Mouse (Mus musculus) G1E-ER4 (cell line): ENCODE results near the gene Acap2. TPM values are rescaled to one million over a fixed set of nuclear protein-coding genes. Genes with fewer than 3 reads are reported as not detected.

Experiments
- GATA1 ChIP-seq: IDR thresholded peaks from one replicate; pipeline ENCODE4 v1.8.0; 2012; ENCODE audit warnings: low read length, inconsistent platforms
- polyA plus RNA-seq: library from polyadenylated mRNA; stranded (reverse); fragments of >175 nt; gene quantifications from 2 replicates; pipeline ENCODE4 v1.2.3, GENCODE M21; 2012

The Acap2 gene
- polyA plus RNA-seq, 1 experiment, result 5.1 TPM

GRCm38 (mm10) chr16:31188799-31189198, 12.2 kb downstream of the Acap2 start:
- TF ChIP-seq GATA1, result no peak

- TF ChIP-seq GATA1, result no peak
Measured at GRCm38 (mm10) chr16:31188270-31188669, 12.8 kb downstream of the Acap2 start.

DNA sequence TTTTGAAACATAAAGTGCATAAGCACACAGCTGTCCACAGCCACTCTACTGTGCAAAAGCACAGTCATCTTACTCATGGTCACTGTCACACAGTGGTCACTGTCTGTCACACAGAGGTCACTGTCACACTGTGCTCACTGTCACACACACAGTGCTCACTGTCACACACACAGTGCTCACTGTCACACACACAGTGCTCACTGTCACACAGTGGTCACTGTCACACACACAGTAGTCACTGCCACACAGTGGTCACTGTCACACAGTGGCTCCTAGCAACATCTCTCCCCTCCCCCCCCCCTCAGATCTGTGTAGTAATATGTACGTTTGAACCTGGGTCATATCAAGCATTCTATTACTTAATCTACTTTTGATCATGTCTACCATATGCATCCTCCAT, 13.9 kb downstream of the Acap2 start:
- TF ChIP-seq GATA1, result no peak

DNA sequence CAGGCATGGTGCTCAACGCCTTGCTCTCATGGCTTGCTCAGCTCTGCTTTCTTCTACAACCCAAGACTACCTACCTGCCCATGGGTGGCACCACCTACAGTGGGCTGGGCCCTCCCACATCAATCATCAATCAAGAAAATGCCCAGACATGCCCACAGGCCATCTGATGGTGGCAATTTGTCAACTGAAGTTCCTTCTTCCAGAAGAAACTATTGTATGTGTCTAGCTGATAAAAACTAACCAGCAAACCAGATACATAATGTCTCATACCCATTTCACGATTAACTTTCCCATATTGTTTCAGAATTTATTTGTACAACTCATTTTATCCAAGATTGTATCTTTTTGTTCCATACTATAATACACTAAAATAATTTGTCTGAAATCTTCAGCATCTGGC, 15.3 kb downstream of the Acap2 start:
- no peak for TF ChIP-seq GATA1

DNA sequence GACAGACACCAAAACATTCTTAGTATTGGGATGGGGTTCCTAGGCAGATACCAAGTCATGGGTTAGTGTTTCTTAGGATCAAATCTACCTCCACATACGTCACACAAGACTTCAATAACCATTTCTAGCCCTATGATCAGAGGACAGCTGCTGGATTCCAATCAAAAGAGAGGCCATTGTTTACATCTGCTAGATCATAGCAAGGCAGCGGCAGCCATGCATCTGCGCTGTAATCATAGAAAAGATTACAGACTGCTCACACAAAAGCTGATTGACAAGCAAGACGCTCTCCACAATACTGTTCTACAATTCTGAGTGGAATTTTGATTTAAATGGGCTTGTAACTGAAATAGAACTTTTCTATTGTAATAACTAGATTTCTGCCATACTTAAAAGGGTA, 16.3 kb downstream of the Acap2 start:
- no peak for TF ChIP-seq GATA1

DNA sequence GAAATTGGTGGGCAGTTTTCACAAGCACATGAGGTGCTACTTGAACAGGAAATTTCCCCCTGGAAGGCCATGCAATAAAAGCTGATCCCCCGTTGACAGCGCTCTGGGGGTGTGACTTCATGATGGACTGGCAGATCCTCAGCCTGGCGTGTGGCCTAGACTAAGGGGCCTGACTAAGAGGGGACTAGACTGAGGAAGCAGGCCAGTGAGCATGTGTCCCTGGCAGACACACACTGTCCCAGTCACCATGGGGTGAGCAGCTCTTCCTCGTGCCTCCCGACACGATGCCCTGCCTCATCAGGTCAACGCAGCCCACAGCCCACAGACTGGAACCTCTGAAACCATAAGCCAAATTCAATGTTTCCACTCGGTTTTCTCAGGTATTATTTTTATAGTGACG, 18.5 kb downstream of the Acap2 start:
- TF ChIP-seq GATA1, result no peak

DNA sequence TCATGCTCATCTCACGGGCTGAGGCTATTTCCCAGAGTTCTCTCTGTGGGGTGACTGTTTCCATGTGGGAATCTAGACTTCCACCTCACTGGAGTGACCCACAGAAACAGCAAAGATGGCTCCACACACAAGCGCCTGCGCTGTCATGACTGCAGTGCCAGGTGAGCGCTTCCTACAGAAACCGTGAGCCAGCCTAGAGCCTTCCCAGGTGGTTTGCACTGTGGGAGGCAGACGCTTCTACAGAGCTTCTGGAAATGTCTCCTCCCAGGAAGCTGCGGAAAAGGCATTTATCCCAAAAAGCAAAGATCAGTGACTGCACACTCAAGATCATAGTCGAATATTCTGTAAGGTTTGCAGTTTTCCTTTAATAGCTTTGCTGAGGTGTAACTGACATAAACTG, 20.2 kb downstream of the Acap2 start:
- TF ChIP-seq GATA1, result no peak

DNA sequence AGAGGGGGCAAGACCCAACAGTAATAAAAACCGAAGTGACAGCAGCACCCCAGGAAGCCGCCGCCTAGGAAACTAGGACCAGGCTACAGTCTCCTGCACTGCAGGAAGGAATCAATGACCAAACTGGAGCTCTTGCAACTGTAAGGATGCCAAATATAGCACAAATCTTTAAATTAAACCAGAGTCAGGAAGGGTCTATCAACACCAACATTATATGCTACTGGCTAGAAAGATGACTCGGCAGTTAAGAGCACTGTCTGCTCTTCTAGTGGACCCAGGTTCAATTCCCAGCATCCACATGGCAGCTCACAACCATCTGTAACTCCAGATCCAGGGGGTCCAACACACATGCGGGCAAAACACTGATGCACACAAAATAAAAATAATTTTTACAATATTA, 21.7 kb downstream of the Acap2 start:
- TF ChIP-seq GATA1, result no peak

DNA sequence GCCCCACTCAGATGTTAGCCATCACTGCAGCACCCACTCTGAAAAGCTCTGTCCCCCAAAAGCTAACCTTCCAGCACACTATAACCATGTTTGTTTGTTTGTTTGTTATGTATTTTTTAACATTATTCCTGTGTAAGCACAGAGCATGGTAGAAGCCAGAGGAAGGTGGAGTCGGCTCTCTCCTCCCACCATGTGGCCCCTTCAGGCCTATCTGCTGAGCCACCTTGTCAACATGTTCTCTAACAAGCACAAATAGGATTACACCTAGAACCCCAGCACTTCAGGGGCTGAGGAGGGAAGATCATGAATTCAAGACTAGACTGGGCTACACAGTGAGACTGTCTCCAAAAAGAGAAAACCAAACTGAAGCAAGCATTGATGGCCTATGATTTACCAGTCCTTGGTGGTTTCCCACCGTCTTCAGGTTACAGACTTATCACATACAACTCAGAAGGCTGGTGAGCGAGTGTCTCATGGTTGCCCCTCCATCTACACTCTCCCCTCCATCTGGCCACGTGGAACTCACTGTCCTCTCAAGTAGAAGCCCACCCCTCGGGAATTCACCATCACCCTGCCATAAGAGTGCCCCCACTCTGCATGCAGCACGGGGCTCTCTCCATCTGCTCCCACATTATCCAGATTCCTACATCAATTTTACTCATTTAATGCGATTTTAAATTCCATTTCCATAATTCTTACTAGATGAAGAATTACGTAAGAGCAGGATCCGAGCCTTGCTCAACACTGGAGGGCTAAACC, 26.0 kb downstream of the Acap2 start:
- TF ChIP-seq GATA1, result no peak

DNA sequence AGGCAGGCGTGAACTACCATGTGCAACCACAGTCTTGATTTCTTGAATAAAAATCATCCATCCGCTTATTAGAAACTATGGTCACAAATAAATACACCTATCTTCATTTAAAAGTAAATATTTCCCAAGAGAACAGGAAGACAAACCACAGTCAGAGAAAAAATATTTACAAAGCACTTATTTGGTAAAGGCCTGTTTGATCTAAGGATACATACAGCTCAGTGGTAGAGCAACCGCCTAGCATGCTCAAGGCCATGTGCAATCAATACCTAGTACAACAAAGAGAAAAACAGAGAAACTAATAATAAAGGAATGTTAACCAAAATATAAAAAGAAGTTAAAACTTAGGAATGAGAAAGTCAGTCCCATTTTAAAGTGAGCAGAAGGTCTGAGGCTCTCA, 28.8 kb downstream of the Acap2 start:
- TF ChIP-seq GATA1, result no peak

- TF ChIP-seq GATA1, result no peak
Measured at GRCm38 (mm10) chr16:31171418-31171817, 29.6 kb downstream of the Acap2 start.

- TF ChIP-seq GATA1, result no peak
Measured at GRCm38 (mm10) chr16:31170297-31170696, 30.7 kb downstream of the Acap2 start.

DNA sequence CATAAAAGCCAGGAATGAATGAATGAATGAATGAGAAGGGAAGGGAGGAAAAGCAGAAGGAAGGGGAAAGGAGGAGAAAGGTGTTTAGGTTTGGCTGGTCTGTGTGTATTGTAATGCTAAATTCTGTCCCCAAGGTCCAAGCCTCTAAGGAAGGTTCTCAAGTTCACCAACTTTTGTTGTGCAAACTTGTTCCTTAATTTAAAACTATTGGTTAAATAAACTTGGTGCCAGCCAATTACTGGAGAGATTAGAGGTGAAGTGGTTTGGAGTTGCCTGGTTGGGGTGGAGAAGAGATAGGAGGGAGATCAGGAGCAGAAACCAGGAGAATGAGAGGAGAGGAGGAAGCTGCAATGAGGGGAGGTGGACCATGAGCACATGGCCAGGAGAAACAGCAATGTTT, 31.4 kb downstream of the Acap2 start:
- no peak for TF ChIP-seq GATA1

DNA sequence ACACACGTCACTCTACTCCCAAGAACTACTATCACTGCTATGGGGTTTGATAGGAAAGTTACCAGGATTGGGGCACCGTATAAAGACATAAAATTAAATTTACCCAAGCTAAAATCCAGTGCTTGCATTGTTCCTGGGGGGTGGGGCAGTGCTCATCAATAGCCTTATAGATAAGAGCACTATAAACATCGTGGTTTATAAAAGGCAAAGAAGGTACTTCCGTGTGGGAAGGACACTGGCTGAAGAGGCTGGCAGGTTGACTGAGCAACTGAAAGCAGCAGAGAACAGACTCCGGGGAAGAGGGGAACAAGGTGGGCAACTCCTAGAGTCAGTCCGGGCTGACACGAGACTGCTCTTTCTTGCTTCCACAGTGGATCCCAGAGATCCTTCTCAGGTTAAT, 33.1 kb downstream of the Acap2 start:
- TF ChIP-seq GATA1, result no peak

DNA sequence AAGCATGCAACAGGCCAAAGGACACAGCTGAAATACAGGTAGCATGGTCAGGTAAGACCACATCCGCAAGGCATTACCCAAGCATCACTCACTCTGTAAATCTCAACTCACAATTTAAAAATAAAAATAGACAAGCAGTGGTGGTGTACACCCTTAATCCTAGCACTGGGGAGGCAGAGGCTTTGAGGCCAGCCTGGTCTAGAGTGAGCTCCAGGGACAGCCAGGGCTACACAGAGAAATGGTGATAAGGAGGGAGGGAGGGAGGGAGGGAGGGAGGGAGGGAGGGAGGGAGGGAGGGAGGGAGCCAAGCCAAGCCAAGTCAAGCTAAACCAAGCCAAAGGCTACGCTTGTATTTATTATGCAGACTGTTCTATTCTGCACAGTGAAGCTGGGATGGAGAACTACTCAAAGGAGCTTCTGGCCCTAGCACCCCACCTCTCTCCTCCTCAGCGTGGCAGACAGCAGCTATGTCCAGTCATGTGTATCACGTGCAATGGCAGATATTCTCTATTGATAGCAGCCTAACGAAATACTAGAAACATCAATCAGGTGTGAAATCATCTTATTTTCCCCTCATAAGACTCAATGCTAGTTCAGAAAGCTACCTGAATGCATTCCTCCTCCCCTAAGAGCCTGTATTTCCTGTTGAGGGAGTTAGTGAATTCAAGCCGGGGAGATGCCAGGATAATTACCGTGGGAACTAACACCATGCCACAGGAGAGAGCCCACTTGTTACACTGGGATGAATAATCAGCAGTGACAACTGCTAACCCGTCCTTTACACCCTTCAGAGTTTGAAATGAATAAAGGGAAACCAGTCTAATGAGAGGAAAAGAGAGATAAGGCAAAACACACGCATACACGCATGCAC, 33.8 kb downstream of the Acap2 start:
- TF ChIP-seq GATA1, result no peak

DNA sequence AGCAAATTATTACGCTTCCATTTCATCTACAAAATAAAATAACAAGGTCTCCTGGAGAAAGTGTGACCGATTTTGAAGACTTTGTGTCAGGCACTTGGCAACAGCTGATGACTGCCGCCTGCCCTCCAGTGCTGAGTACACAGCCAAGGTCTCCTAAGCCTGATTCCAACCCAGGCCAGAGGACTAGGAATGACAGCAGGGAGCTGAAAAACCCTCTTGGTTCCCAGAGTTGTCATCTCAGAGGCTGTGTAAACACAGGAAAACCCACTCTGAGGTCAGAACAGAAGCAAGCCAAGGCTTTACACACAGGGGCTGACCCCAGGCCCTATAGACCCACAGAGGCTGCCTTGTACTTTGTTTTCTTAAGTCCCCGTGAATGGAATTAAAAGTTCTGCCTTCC, 35.1 kb downstream of the Acap2 start:
- TF ChIP-seq GATA1, result no peak

GRCm38 (mm10) chr16:31165467-31165866, 35.6 kb downstream of the Acap2 start:
- no peak for TF ChIP-seq GATA1
